Comparison of ENCODE assay signal across 21 mouse cellular contexts in genomic region chr1:135290908-135291307, GRCm38 (mm10). TPM values are rescaled to one million over a fixed set of nuclear protein-coding genes. Genes with fewer than 3 reads are reported as not detected.
"Had no signal": no experiment of that assay in that cellular context is flagged by ENCODE, and none has a peak within 500 bp of the region (broad histone marks: within the 10 kb centered on the region; RNA-seq: fewer than 3 reads in every experiment).

No protein-coding gene starts in this region.

- H3K4me3 ChIP-seq: limb, embryonic 12.5 days; limb, embryonic 15.5 days; neural tube, embryonic 12.5 days; neural tube, embryonic 15.5 days had no signal

- ATAC-seq: liver, postnatal 0 days; lung, postnatal 0 days had no signal

- H3K4me2 ChIP-seq: limb, embryonic 12.5 days; limb, embryonic 15.5 days; liver, embryonic 11.5 days; lung, embryonic 14.5 days; neural tube, embryonic 12.5 days; neural tube, embryonic 15.5 days had no signal

- DNase-seq: kidney, adult 2 months; kidney, postnatal 25 days; left cerebral cortex, postnatal 4 days; liver, postnatal 0 days; lung, embryonic 14.5 days; right cerebral cortex, adult 18-20 months; right cerebral cortex, postnatal 14 days; right cerebral cortex, postnatal 4 days; thymus, adult 2 months; thymus, postnatal 14 days; thymus, postnatal 4 days had no signal

- H3K27ac ChIP-seq: kidney, postnatal 0 days; limb, embryonic 12.5 days; limb, embryonic 15.5 days; liver, embryonic 14.5 days; macrophage; neural tube, embryonic 12.5 days; neural tube, embryonic 15.5 days; stomach, postnatal 0 days had no signal

- H3K27me3 ChIP-seq: limb, embryonic 12.5 days; limb, embryonic 15.5 days; neural tube, embryonic 12.5 days; neural tube, embryonic 15.5 days had no signal

- H3K4me1 ChIP-seq: limb, embryonic 12.5 days; limb, embryonic 15.5 days; neural tube, embryonic 12.5 days; neural tube, embryonic 15.5 days had no signal

- H3K9ac ChIP-seq: limb, embryonic 12.5 days; limb, embryonic 15.5 days; liver, embryonic 14.5 days; liver, postnatal 0 days; lung, embryonic 14.5 days; neural tube, embryonic 12.5 days; neural tube, embryonic 15.5 days had no signal

- H3K9me3 ChIP-seq: limb, embryonic 12.5 days; limb, embryonic 15.5 days; neural tube, embryonic 12.5 days; neural tube, embryonic 15.5 days had no signal

RNA-seq across cellular contexts. Expression of gene Elf3, which starts 32.5 kb away (rescaled TPM):
- polyA plus RNA-seq: macrophage had no signal

RNA-seq across cellular contexts. Expression of gene Lmod1, which starts 33.7 kb away (rescaled TPM):
- polyA plus RNA-seq: macrophage had no signal
